In the genomic region with DNA sequence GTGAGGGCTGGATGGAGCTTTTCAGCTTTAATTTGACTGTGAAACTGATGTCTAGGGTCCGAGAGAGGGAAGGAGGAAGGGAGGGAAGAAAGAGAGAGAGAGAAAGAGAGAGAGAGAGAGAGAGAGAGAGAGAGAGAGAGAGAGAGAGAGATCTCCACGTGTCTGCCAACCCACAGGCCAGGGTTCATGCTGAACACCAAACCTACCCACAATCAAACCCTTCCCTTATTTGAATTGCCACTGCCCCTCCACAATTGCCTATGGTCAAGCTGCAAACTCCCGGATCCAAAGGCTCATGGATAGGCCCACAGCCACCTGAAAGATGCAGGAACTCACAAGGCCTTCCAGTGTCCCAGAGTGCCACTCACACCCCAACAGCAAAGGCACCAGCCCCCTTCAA, we compare ENCODE assay signal across 32 mouse cellular contexts. TPM values are rescaled to one million over a fixed set of nuclear protein-coding genes. Genes with fewer than 3 reads are reported as not detected.
DNase-seq lines count a peak whose midpoint lies in the region; ATAC-seq and TF ChIP-seq lines count a peak whose summit lies in the region.
"Had no signal": no experiment of that assay in that cellular context is flagged by ENCODE, and none has a peak within 500 bp of the region (broad histone marks: within the 10 kb centered on the region; RNA-seq: fewer than 3 reads in every experiment).

No protein-coding gene starts in this region.

- peaks cover 100% of the 10 kb centered on the region for H3K4me1 ChIP-seq in midbrain, embryonic 10.5 days
- H3K4me1 ChIP-seq in midbrain, embryonic 15.5 days, result peaks cover 48% of the 10 kb centered on the region
- H3K4me1 ChIP-seq: liver, embryonic 13.5 days had no signal

- H3K4me3 ChIP-seq in gastrocnemius, adult 2 months, result peak overlapping the region; percentile 69; the same call in 1 of the 2 replicates
- peak overlapping the region; percentile 31; the same call in 1 of the 2 replicates for H3K4me3 ChIP-seq in midbrain, embryonic 10.5 days
- H3K4me3 ChIP-seq in midbrain, embryonic 15.5 days, result peak overlapping the region; percentile 4; the same call in 1 of the 2 replicates
- H3K4me3 ChIP-seq: heart, embryonic 13.5 days; limb, embryonic 10.5 days; limb, embryonic 15.5 days; liver, embryonic 13.5 days; myocyte had no signal

- no peak for ATAC-seq in midbrain, embryonic 15.5 days (replicated peaks)
- no peak for ATAC-seq in granulocyte monocyte progenitor cell, adult 5-6 weeks (replicated peaks; ENCODE audit: poor library complexity, severe bottlenecking)
- ATAC-seq: forebrain, embryonic 14.5 days; intestine, embryonic 16.5 days; Patski had no signal

- H3K9ac ChIP-seq in midbrain, embryonic 15.5 days, result no peak overlapping the region
- H3K9ac ChIP-seq: heart, embryonic 13.5 days; limb, embryonic 15.5 days; liver, embryonic 13.5 days had no signal

- intact Hi-C loops in gastrocnemius, adult 2 months (cut with DNase I), result no loop called here

- WGBS in midbrain, embryonic 10.5 days, result 1% methylated on average over 3 of the region's 3 CpGs
- 0% methylated on average over 3 of the region's 3 CpGs for WGBS in midbrain, embryonic 15.5 days

- no peaks in the 10 kb centered on the region for H3K9me3 ChIP-seq in midbrain, embryonic 10.5 days (replicated peaks)
- no peaks in the 10 kb centered on the region for H3K9me3 ChIP-seq in midbrain, embryonic 15.5 days
- H3K9me3 ChIP-seq: heart, embryonic 13.5 days; limb, embryonic 10.5 days; limb, embryonic 15.5 days; liver, embryonic 13.5 days had no signal

- H3K36me3 ChIP-seq in midbrain, embryonic 10.5 days, result peaks cover 22% of the 10 kb centered on the region
- H3K36me3 ChIP-seq in midbrain, embryonic 15.5 days (replicated peaks), result no peaks in the 10 kb centered on the region
- H3K36me3 ChIP-seq: heart, embryonic 13.5 days; limb, embryonic 10.5 days; limb, embryonic 15.5 days; liver, embryonic 13.5 days had no signal

- no peak overlapping the region for H3K27ac ChIP-seq in gastrocnemius, adult 2 months
- peak overlapping the region; percentile 20; the same call in 1 of the 2 replicates for H3K27ac ChIP-seq in midbrain, embryonic 10.5 days (replicated peaks)
- peak overlapping the region; percentile 77 for H3K27ac ChIP-seq in midbrain, embryonic 15.5 days
- H3K27ac ChIP-seq: heart, embryonic 13.5 days; limb, embryonic 10.5 days; limb, embryonic 15.5 days; liver, embryonic 13.5 days; stomach, postnatal 0 days had no signal

- peak overlapping the region; percentile 25 for H3K4me2 ChIP-seq in midbrain, embryonic 15.5 days
- H3K4me2 ChIP-seq: heart, embryonic 13.5 days; limb, embryonic 15.5 days; liver, embryonic 13.5 days had no signal

- DNase-seq in gastrocnemius, adult 2 months, result no peak
- no peak for DNase-seq in gastrocnemius, adult 8-10 months (ENCODE audit: low spot score in 2 of 2)
- DNase-seq in ES-CJ7 (ENCODE audit: low read depth, low spot score), result peak; percentile 33
- DNase-seq in midbrain, embryonic 10.5 days (ENCODE audit: low spot score), result no peak
- DNase-seq in right cerebral cortex, postnatal 14 days, result no peak
- DNase-seq: adrenal gland, postnatal 10 days; cerebellum, adult 9-10 months; cerebellum, postnatal 36 days; heart, postnatal 10 days; kidney, adult 9 months; kidney, postnatal 14 days; layer of hippocampus, adult 9-11 months; liver, embryonic 13.5 days; lung, adult 18-20 months; lung, postnatal 10 days; spleen, adult 18-20 months; thymus, postnatal 4 days had no signal

- TF ChIP-seq CTCF in gastrocnemius, adult 2 months (IDR thresholded peaks at IDR 0.05), result no peak

- H3K27me3 ChIP-seq in midbrain, embryonic 10.5 days (ENCODE audit: low read depth, poor library complexity, severe bottlenecking), result peaks cover 100% of the 10 kb centered on the region
- peaks cover 50% of the 10 kb centered on the region for H3K27me3 ChIP-seq in midbrain, embryonic 15.5 days (replicated peaks)

RNA-seq across cellular contexts. Expression of gene Pax7, which starts 7.1 kb away (rescaled TPM):
- total RNA-seq in gastrocnemius, adult 2 months (2021), result 1 to 10 TPM; 1.8 to 1.9 TPM
- total RNA-seq in gastrocnemius, adult 8-10 months (2022), result 1 to 10 TPM in 1 of 4 experiments, under 1 TPM in 3; 0.54 to 1.1 (median 0.92) TPM
- polyA plus RNA-seq in midbrain, embryonic 10.5 days (2016; fragmentation: Nextera tagmentation; extraction: Ambion mirVana), result 1.3 and 1.8 TPM in 2 replicates
- polyA plus RNA-seq in midbrain, embryonic 15.5 days (2015; fragmentation: Nextera tagmentation; extraction: Ambion mirVana), result 3.5 and 3.8 TPM in 2 replicates
- not detected in 2 replicates for total RNA-seq in granulocyte monocyte progenitor cell, adult 5-6 weeks (2014; fragmentation: Nextera tagmentation)
- total RNA-seq in granulocyte monocyte progenitor cell, adult 5-6 weeks (2017), result not detected in 2 replicates
- total RNA-seq: heart, adult 8-10 months; heart, postnatal 10 days; hematopoietic stem cell, adult 5-6 weeks; left cerebral cortex, postnatal 10 days; MEL; neutrophil, adult 5-6 weeks had no signal
- polyA plus RNA-seq: heart, embryonic 13.5 days; intestine, embryonic 16.5 days; liver, embryonic 13.5 days; Patski; stomach, postnatal 0 days had no signal

Comparison
In these comparisons a context has a peak if more than half of its experiments do, and no peak if none do; other contexts are left out.
1. H3K4me3 ChIP-seq: peak in every context shown above with its lines; median percentile 69 in gastrocnemius, adult 2 months; 31 in midbrain, embryonic 10.5 days; 4 in midbrain, embryonic 15.5 days.